Mouse (Mus musculus): ENCODE measurements around the gene Xlr5a. TPM values are rescaled to one million over a fixed set of nuclear protein-coding genes. Genes with fewer than 3 reads are reported as not detected.
"Not testable (repeated sequence)": the region's sequence is repeated elsewhere in the genome, so short reads cannot be mapped to it uniquely, and the experiment has no call there.

Gene Xlr5a
- polyA plus RNA-seq, 1 experiment from 2014 or later, result 0.40 TPM

DNA sequence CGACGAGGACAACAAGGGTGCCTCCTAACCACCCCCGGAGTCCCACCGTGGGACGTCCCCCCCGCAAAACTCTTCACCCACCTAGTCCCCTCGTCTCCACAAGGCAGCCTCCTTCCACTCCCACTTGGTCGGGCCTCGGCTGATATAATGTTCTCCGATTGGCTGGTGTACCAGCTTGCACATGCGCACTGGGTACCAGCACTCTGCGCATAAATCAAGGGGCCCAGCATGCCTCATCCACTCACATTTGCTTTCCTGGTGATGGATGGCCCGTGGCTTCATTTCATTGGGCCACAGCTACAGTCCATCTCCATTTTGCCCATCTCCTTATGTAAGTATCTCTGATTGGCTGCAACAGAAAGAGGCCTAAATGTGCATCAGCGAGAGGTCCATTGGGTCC lies 27.5 kb downstream of the Xlr5a start, which contains the start of gene Xlr3c:
Gene Xlr3c (minus strand): TSS at position 121 of the 400 bp plus-strand sequence.
- not testable (repeated sequence) for H3K4me3 ChIP-seq (ENCODE audit: low read length); H3K4me1 ChIP-seq (ENCODE audit: control insufficient read depth, insufficient read depth, low read length); H3K9ac ChIP-seq (ENCODE audit: low read depth, low read length); H3K36me3 ChIP-seq (ENCODE audit: control insufficient read depth, insufficient read depth, low read length); H3K9me3 ChIP-seq (ENCODE audit: control insufficient read depth, low read length); H3K27ac ChIP-seq (ENCODE audit: low read length); ATAC-seq; H3K27me3 ChIP-seq (replicated peaks; ENCODE audit: control insufficient read depth, insufficient read depth, low read length); H3K4me2 ChIP-seq (ENCODE audit: low read depth, low read length)
- WGBS, result 85% methylated on average over 14 of the region's 14 CpGs

DNA sequence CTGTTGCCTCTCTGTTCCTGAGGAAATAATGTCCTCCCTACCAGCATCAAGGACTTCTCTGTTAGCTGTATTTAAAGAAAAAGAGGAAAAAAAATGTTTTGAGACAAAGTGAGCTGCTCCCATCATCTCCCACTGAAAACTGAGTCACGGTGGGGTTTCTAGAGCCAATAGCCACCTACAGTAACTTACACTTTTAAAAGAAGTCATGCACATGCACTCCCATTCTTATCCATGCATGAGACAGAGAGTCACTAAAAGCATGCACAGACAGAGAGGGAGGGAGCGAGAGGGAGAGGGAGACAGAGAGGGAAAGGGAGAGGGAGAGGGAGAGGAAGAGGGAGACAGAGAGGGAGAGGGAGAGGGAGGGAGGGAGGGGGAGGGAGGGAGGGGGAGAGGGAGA lies 30.3 kb downstream of the Xlr5a start:
- H3K4me3 ChIP-seq (ENCODE audit: low read length); H3K9ac ChIP-seq (ENCODE audit: low read depth, low read length); H3K27ac ChIP-seq (ENCODE audit: low read length); H3K27me3 ChIP-seq (replicated peaks; ENCODE audit: control insufficient read depth, insufficient read depth, low read length); H3K36me3 ChIP-seq (ENCODE audit: control insufficient read depth, insufficient read depth, low read length); H3K4me1 ChIP-seq (ENCODE audit: control insufficient read depth, insufficient read depth, low read length); H3K9me3 ChIP-seq (ENCODE audit: control insufficient read depth, low read length); H3K4me2 ChIP-seq (ENCODE audit: low read depth, low read length); ATAC-seq: not testable (repeated sequence)
- WGBS, result 96% methylated on average over 1 of the region's 2 CpGs

DNA sequence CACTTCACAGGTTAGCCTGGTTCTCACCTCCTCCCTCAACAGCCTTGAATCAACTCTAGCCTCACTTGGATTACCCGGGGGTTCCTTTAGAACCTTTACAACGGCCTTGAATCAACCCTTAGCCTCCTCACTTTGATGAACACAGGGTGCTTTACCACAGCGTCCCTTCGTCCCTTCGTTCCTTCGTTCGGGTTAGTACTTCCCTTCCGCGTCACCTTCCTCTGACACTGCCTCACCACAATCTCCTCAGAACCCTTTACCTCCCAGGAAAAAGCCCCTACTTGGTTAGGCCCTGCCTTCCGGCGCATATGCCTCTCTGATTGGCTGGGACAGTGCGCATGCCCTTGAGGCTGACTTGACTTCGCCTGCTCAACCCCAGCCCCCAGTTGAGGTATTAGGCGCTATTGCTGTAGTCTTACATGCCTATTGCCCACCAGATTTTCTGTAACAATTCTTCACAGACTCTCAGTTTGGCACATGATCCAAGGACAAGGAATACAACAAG lies 49.9 kb downstream of the Xlr5a start, which contains the start of gene Xlr4c:
Gene Xlr4c (minus strand): TSS at position 310 of the 505 bp plus-strand sequence.
- H3K27me3 ChIP-seq (replicated peaks; ENCODE audit: control insufficient read depth, insufficient read depth, low read length); H3K9ac ChIP-seq (ENCODE audit: low read depth, low read length); H3K27ac ChIP-seq (ENCODE audit: low read length); H3K9me3 ChIP-seq (ENCODE audit: control insufficient read depth, low read length); ATAC-seq; H3K4me3 ChIP-seq (ENCODE audit: low read length); H3K4me1 ChIP-seq (ENCODE audit: control insufficient read depth, insufficient read depth, low read length); H3K4me2 ChIP-seq (ENCODE audit: low read depth, low read length); H3K36me3 ChIP-seq (ENCODE audit: control insufficient read depth, insufficient read depth, low read length): not testable (repeated sequence)
- 86% methylated on average over 13 of the region's 14 CpGs for WGBS

DNA sequence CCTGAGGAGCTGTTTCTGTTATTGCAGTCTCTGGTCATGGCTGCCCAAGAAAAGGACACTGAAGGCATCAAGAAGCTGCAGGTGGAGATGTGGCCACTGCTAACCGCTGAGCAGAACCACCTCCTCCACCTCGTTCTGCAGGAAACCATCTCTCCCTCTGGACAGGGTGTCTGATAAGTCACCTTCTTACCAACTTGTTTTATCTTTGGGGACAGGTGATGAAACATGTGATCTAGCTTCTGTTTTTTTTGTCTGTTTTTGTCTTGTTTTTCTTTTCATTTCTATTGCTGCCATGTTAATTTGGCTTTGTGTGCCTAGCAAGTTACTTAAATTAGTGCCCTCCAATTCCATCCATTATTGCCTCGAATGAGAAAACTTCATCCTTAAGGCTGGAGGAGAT lies 63.5 kb downstream of the Xlr5a start:
- Histone ChIP-seq H3K27me3 (replicated peaks; ENCODE audit: control insufficient read depth, insufficient read depth, low read length) (0 out of 2 replicates have a peak, but pooled peaks cover 3% of the 10 kb centered on the region), H3K4me2 (ENCODE audit: low read depth, low read length) (peak overlapping the region; percentile 78), H3K36me3 (ENCODE audit: control insufficient read depth, insufficient read depth, low read length) (no peaks in the 10 kb centered on the region), H3K9ac (ENCODE audit: low read depth, low read length) (peak overlapping the region; percentile 75), H3K4me1 (ENCODE audit: control insufficient read depth, insufficient read depth, low read length) (no peaks in the 10 kb centered on the region), H3K4me3 (ENCODE audit: low read length) (peak overlapping the region; percentile 66), H3K9me3 (ENCODE audit: control insufficient read depth, low read length) (no peaks in the 10 kb centered on the region), H3K27ac (ENCODE audit: low read length) (no peak overlapping the region; the same call in 1 of the 2 replicates)
- WGBS, result 24% methylated on average over 3 of the region's 3 CpGs
- no peak for ATAC-seq

DNA sequence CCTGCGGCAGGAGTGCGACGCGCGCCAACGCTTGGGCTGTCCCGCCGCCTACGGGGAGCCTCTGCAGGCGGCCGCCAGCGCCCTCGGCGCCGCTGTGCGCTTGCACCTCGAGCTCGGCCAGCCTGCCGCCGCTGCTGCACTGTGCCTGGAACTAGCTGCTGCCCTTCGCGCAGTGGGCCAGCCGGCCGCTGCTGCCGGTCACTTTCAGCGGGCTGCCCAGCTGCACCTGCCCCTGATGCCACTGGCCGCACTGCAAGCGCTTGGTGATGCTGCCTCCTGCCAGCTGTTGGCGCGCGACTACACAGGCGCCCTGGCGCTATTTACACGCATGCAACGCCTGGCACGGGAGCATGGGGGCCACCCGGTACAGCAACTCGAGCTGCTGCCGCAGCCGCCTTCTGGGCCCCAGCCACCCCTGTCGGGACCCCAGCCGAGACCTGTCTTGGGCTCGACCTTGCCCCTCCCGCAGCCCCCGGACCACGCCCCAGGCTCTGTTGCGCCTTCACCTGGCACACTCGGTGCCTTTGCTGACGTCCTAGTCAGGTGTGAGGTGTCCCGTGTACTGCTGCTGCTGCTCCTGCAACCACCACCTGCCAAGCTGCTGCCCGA lies 64.1 kb downstream of the Xlr5a start:
- Histone ChIP-seq H3K27ac (ENCODE audit: low read length) (peak overlapping the region; percentile 65), H3K4me3 (ENCODE audit: low read length) (peak overlapping the region; percentile 66), H3K4me1 (ENCODE audit: control insufficient read depth, insufficient read depth, low read length) (no peaks in the 10 kb centered on the region), H3K4me2 (ENCODE audit: low read depth, low read length) (peak overlapping the region; percentile 78), H3K27me3 (replicated peaks; ENCODE audit: control insufficient read depth, insufficient read depth, low read length) (0 out of 2 replicates have a peak, but pooled peaks cover 3% of the 10 kb centered on the region), H3K9me3 (ENCODE audit: control insufficient read depth, low read length) (no peaks in the 10 kb centered on the region), H3K36me3 (ENCODE audit: control insufficient read depth, insufficient read depth, low read length) (no peaks in the 10 kb centered on the region), H3K9ac (ENCODE audit: low read depth, low read length) (peak overlapping the region; percentile 75)
- WGBS, result 17% methylated on average over 47 of the region's 51 CpGs
- peak; percentile 69 for ATAC-seq

DNA sequence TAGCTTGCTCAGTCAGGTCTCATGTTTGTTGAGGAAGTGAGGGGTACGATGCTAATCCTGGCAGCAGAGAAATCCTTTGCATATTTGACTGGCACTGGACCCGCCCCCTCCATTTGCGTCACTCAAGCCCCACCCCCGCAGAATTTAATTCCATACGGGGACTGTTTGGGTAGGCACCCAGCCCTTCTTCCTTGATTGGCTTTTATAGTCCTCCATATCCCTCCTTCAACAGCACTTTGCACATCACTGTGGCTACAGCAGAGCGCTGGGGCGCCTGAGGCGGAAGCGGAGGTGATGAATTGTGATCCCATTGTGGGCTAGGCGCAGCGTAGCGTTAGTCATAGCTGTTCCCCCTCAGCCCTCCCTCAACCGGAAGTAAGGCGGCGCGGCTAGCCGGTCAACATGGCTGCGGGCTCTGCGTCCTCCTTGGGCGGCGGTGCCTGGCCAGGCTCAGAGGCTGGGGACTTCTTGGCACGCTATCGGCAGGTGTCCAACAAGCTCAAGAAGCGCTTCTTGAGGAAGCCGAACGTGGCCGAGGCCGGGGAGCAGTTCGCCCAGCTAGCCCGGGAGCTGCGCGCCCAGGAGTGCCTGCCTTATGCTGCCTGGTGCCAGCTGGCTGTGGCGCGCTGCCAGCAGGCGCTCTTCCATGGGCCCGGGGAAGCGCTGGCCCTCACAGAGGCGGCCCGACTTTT lies 64.7 kb downstream of the Xlr5a start, which contains the start of gene F8a:
Gene F8a (plus strand): TSS at position 378 of the 692 bp plus-strand sequence.
- H3K9me3 ChIP-seq (ENCODE audit: control insufficient read depth, low read length), result no peaks in the 10 kb centered on the region
- peak within 1 kb of the TSS; percentile 66 for H3K4me3 ChIP-seq (ENCODE audit: low read length)
- H3K27ac ChIP-seq (ENCODE audit: low read length), result peak within 1 kb of the TSS; percentile 65
- H3K9ac ChIP-seq (ENCODE audit: low read depth, low read length), result peak within 1 kb of the TSS; percentile 75
- peak within 1 kb of the TSS; percentile 78 for H3K4me2 ChIP-seq (ENCODE audit: low read depth, low read length)
- 12% methylated on average over 39 of the region's 39 CpGs for WGBS
- ATAC-seq, result peak; percentile 96
- H3K36me3 ChIP-seq (ENCODE audit: control insufficient read depth, insufficient read depth, low read length), result no peaks in the 10 kb centered on the region
- 0 out of 2 replicates have a peak, but pooled peaks cover 3% of the 10 kb centered on the region for H3K27me3 ChIP-seq (replicated peaks; ENCODE audit: control insufficient read depth, insufficient read depth, low read length)
- no peaks in the 10 kb centered on the region for H3K4me1 ChIP-seq (ENCODE audit: control insufficient read depth, insufficient read depth, low read length)

DNA sequence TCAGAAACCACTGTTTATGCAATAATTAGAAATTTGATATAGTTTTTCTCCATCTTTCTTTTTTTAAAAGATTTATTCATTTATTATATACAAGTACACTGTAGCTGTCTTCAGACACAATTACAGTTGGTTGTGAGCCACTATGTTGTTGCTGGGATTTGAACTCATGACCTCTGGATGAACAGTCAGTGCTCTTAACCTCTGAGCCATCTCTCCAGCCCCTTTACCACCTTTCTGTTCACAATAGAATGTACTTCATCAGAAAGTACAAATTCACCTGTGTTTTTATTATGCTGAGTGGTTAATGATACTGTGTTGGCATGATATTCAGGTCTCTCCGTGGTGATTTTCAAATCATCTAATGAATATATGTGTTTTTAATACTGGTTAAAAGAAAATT lies 67.4 kb downstream of the Xlr5a start:
- H3K9me3 ChIP-seq (ENCODE audit: control insufficient read depth, low read length), result no peaks in the 10 kb centered on the region
- H3K27ac ChIP-seq (ENCODE audit: low read length), result no peak overlapping the region
- no peak overlapping the region for H3K9ac ChIP-seq (ENCODE audit: low read depth, low read length)
- 47% methylated on average over 1 of the region's 1 CpGs for WGBS
- ATAC-seq, result no peak
- no peaks in the 10 kb centered on the region for H3K4me1 ChIP-seq (ENCODE audit: control insufficient read depth, insufficient read depth, low read length)
- no peak overlapping the region for H3K4me3 ChIP-seq (ENCODE audit: low read length)
- H3K27me3 ChIP-seq (replicated peaks; ENCODE audit: control insufficient read depth, insufficient read depth, low read length), result 0 out of 2 replicates have a peak, but pooled peaks cover 3% of the 10 kb centered on the region
- no peaks in the 10 kb centered on the region for H3K36me3 ChIP-seq (ENCODE audit: control insufficient read depth, insufficient read depth, low read length)
- no peak overlapping the region for H3K4me2 ChIP-seq (ENCODE audit: low read depth, low read length)

DNA sequence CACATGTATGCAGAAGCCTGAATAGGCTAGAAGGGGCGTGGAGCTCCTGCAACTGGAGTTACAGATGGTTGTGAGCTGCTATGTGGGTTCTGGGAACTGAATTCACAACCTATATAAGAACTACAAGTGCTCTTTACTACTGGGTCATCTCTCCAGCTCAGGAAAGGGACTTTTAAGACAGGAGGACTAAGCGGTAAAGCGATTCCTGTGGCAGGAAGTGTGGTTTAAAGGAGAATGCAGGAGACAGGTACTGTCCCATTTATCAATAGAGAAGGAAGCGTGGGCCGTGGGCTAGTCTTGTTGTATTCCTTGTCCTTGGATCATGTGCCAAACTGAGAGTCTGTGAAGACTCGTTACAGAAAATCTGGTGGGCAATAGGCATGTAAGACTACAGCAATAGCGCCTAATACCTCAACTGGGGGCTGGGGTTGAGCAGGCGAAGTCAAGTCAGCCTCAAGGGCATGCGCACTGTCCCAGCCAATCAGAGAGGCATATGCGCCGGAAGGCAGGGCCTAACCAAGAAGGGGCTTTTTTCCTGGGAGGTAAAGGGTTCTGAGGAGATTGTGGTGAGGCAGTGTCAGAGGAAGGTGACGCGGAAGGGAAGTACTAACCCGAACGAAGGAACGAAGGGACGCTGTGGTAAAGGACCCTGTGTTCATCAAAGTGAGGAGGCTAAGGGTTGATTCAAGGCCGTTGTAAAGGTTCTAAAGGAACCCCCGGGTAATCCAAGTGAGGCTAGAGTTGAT lies 78.8 kb downstream of the Xlr5a start, which contains the start of gene Xlr4b:
Gene Xlr4b (plus strand): TSS at position 515 of the 746 bp plus-strand sequence.
- 71% methylated on average over 12 of the region's 19 CpGs for WGBS
- not testable (repeated sequence) for H3K27ac ChIP-seq (ENCODE audit: low read length); H3K4me2 ChIP-seq (ENCODE audit: low read depth, low read length); H3K9ac ChIP-seq (ENCODE audit: low read depth, low read length); H3K9me3 ChIP-seq (ENCODE audit: control insufficient read depth, low read length); H3K27me3 ChIP-seq (replicated peaks; ENCODE audit: control insufficient read depth, insufficient read depth, low read length); ATAC-seq; H3K36me3 ChIP-seq (ENCODE audit: control insufficient read depth, insufficient read depth, low read length); H3K4me3 ChIP-seq (ENCODE audit: low read length); H3K4me1 ChIP-seq (ENCODE audit: control insufficient read depth, insufficient read depth, low read length)

DNA sequence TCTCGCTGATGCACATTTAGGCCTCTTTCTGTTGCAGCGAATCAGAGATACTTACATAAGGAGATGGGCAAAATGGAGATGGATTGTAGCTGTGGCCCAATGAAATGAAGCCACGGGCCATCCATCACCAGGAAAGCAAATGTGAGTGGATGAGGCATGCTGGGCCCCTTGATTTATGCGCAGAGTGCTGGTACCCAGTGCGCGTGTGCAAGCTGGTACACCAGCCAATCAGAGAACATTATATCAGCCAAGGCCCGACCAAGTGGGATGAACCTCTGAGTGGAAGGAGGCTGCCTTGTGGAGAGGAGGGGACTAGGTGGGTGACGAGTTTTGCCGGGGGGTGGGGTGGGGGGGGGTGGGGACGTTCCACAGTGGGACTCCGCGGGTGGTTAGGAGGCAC lies 100.8 kb downstream of the Xlr5a start, which contains the start of gene Xlr3b:
Gene Xlr3b (plus strand): TSS at position 274 of the 400 bp plus-strand sequence.
- not testable (repeated sequence) for ATAC-seq; H3K4me3 ChIP-seq (ENCODE audit: low read length); H3K9ac ChIP-seq (ENCODE audit: low read depth, low read length); H3K4me1 ChIP-seq (ENCODE audit: control insufficient read depth, insufficient read depth, low read length); H3K4me2 ChIP-seq (ENCODE audit: low read depth, low read length); H3K9me3 ChIP-seq (ENCODE audit: control insufficient read depth, low read length); H3K36me3 ChIP-seq (ENCODE audit: control insufficient read depth, insufficient read depth, low read length); H3K27ac ChIP-seq (ENCODE audit: low read length); H3K27me3 ChIP-seq (replicated peaks; ENCODE audit: control insufficient read depth, insufficient read depth, low read length)
- WGBS, result 74% methylated on average over 12 of the region's 12 CpGs
